Mouse (Mus musculus): Measurements from ENCODE around the gene Fkbp14. TPM values are rescaled to one million over a fixed set of nuclear protein-coding genes. Genes with fewer than 3 reads are reported as not detected.

The Fkbp14 gene
- 0.61 TPM for total RNA-seq (2023)

DNA sequence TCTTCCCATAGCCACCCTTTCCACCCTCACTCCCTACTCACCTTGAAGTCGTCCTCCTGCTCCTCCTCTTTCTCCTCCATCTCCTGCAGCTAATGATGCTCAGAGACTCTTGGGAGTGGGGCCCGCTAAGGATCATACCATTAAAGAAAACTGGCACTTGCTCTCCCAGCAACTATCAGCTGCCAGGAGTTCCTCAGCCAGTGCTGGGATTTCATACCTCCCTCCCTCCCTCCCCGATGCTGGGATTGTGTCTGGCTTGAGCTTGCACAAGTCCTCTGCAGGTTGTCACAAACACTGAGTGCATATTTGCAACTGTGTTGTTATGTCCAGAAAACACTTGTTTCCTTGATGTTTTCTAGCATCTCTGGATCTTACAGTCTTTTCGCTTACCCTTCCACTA lies at the start of gene Fkbp14:
Gene Fkbp14, minus strand, starts transcription at position 101 of the 400 bp plus-strand sequence.

DNA sequence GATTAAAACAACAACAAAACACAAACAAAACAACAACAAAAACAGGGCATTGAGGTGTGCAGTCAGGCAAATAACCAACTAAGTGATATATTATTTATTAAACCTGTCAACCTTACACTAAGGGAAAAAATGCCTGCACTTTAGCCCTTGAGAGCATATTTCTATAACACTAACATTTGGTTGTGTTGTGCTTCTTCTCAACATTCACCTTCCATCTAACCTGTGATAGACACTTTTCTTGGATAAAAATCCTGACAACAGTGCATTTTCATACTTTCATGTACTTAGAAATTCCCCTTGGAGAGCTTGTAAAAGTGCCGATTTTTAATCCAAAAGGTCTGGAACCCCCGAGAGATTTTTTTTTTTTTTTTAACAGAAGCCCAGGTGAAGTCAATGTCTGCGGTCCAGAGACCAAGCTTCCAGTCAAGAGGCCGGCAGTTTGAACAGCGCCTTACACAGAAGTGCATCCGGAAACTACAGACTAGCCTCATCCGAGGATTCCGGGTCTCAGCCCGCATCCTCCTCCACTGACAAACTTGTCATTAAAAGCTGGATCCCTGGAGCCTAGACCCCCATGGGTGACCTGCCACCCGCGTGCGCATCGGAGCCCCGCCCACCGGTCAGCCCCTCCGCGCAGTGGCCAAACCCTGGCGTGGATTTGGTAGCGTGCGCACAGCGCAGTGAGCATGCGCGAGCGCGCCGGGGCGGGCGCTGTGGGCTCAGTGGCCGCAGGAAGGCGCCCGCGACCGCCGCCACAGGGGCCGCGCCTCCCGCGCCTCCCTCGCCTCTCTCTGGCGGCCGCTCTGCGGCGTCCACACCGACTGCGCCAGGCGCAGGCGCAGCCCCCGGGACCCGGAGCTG lies 2.4 kb downstream of the Fkbp14 start, which contains the start of gene Plekha8:
Gene Plekha8, plus strand, starts transcription at position 643 of the 861 bp plus-strand sequence.

DNA sequence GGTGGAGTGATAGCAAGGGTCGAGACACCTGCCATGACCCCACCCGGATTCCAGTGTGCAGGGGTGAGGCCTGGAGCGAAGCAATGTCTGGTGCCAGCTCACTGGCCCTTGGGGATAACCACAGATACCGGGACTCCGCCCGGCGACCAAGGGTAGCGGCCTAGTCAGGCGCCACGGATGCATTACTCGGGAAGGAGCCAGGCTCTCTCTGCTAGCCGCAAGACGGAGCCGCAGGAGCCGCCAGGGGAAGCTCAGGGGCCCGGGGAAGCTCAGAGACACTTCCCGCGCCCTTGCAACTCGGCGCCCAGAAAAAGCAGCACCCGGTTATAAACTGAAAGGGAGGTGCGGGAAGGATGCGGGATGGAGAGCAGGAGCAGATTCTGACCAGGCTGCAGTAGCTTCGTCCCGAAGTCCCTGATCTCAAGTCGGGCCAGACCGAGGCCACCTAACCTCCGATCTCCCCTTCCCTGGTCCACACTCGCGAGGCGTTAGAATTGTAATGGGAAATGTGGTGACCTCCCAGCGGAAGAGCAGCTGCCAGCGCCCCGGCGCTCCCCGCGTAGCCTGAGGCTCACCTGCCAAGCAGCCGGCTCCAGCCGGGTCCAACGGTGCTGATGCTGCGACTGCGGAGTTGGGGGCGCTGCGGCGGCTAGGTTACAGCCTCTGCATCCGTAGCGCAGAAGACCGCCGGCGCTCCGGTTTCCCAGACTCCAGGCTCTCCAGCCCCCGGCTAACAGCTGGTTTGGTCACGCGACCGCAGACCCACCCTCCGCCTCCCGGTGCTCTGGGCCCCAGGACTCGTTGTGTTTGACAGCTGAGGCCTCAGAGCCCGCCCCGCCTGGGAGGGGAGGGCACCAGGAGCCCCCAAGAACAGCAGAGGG lies 31.2 kb downstream of the Fkbp14 start, which contains the start of gene Scrn1:
Gene Scrn1, minus strand, starts transcription at position 825 of the 881 bp plus-strand sequence.

Other genes starting within 250 kb of the Fkbp14 start
- gene Wipf3, start 167.7 kb downstream of the Fkbp14 start, total RNA-seq (2023): not detected
- gene Scrn1, start 30.8 kb downstream of the Fkbp14 start, total RNA-seq (2023): not detected
- 9.3 TPM for gene Plekha8, start 2.2 kb downstream of the Fkbp14 start, total RNA-seq (2023)
- gene Mturn, start 84.3 kb upstream of the Fkbp14 start, total RNA-seq (2023): 32.6 TPM
- 103 TPM for gene Znrf2, start 219.6 kb upstream of the Fkbp14 start, total RNA-seq (2023)